In the genomic region with DNA sequence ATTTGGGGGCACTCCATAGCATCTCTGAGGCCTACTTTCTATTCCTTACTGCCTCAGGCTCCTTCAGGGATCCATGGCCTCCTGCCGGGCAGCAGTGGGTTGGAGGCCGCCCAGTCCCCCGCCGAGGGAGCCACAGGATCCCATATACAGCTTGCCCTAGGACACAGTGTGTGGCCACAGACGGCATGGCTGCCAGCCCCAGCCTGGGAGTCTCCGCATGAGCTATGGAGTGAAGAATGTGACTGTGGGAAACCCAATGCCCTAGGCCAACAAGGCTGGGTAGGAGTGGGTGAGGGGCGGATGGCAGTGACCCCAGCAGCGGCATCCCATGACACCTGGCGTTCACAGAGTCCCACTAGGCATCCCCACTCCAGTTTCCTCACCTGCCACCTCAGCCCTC, we compare ENCODE assay signal across 17 mouse cellular contexts.
DNase-seq lines count a peak whose midpoint lies in the region; ATAC-seq and TF ChIP-seq lines count a peak whose summit lies in the region.
"Had no signal": no experiment of that assay in that cellular context is flagged by ENCODE, and none has a peak within 500 bp of the region (broad histone marks: within the 10 kb centered on the region; RNA-seq: fewer than 3 reads in every experiment).

No protein-coding gene starts in this region.

- H3K27me3 ChIP-seq in hindbrain, embryonic 10.5 days (ENCODE audit: insufficient read depth, poor library complexity, severe bottlenecking), result no peaks in the 10 kb centered on the region
- no peaks in the 10 kb centered on the region for H3K27me3 ChIP-seq in hindbrain, embryonic 13.5 days
- no peaks in the 10 kb centered on the region for H3K27me3 ChIP-seq in Patski
- H3K27me3 ChIP-seq: hindbrain, embryonic 15.5 days had no signal

- POLR2A ChIA-PET in Patski (lab: Charles Lee), result interaction anchor here (0.7 to 1.0 kb wide), 2 partner anchors 13 to 187 kb away, joined by 4 read pairs; no protein-coding TSS in a partner anchor

- no peak for TF ChIP-seq CTCF in Patski (IDR thresholded peaks at IDR 0.05)

- peak; percentile 62 for DNase-seq in gastrocnemius, adult 18-20 months (ENCODE audit: low spot score)
- DNase-seq in gastrocnemius, postnatal 4 days (ENCODE audit: low spot score in 2 of 2), result no peak
- no peak for DNase-seq in hindbrain, embryonic 10.5 days (ENCODE audit: low spot score)
- no peak for DNase-seq in Patski (ENCODE audit: low read depth, low spot score)
- DNase-seq in layer of hippocampus, adult 11-12 months (ENCODE audit: low spot score), result no peak
- DNase-seq in testis, postnatal 10 days (ENCODE audit: low spot score), result no peak
- DNase-seq: adrenal gland, postnatal 10 days; cerebellum, adult 11-12 months; cerebellum, adult 9-10 months; cerebellum, postnatal 25 days; heart, adult 18-20 months; heart, postnatal 10 days had no signal

- H3K4me3 ChIP-seq in hindbrain, embryonic 10.5 days, result no peak overlapping the region
- H3K4me3 ChIP-seq in hindbrain, embryonic 13.5 days, result no peak overlapping the region
- H3K4me3 ChIP-seq: heart, embryonic 10.5 days; hindbrain, embryonic 15.5 days had no signal

- no peaks in the 10 kb centered on the region for H3K36me3 ChIP-seq in hindbrain, embryonic 10.5 days
- no peaks in the 10 kb centered on the region for H3K36me3 ChIP-seq in hindbrain, embryonic 13.5 days
- H3K36me3 ChIP-seq: hindbrain, embryonic 15.5 days had no signal

- peak overlapping the region; percentile 29; the same call in 1 of the 2 replicates for H3K27ac ChIP-seq in hindbrain, embryonic 10.5 days
- H3K27ac ChIP-seq in hindbrain, embryonic 13.5 days, result no peak overlapping the region
- H3K27ac ChIP-seq: heart, embryonic 10.5 days; hindbrain, embryonic 15.5 days had no signal

- no peak for ATAC-seq in hindbrain, embryonic 13.5 days (ENCODE audit: low FRiP score)
- ATAC-seq in Patski, result peak; percentile 36
- ATAC-seq: forebrain, embryonic 14.5 days; intestine, postnatal 0 days had no signal

- peaks cover 6% of the 10 kb centered on the region for H3K4me1 ChIP-seq in hindbrain, embryonic 10.5 days (replicated peaks)
- no peaks in the 10 kb centered on the region for H3K4me1 ChIP-seq in hindbrain, embryonic 13.5 days (replicated peaks)
- H3K4me1 ChIP-seq: hindbrain, embryonic 15.5 days had no signal

- in situ Hi-C loops in Patski (cut with MboI; ENCODE audit: low pct_unique_long_range_greater_than_20kb), result no loop called here

- H3K9ac ChIP-seq in hindbrain, embryonic 13.5 days, result no peak overlapping the region
- H3K9ac ChIP-seq: hindbrain, embryonic 15.5 days had no signal

- H3K4me2 ChIP-seq in hindbrain, embryonic 13.5 days, result no peak overlapping the region
- H3K4me2 ChIP-seq: hindbrain, embryonic 15.5 days had no signal

- H3K9me3 ChIP-seq in hindbrain, embryonic 10.5 days, result no peaks in the 10 kb centered on the region
- H3K9me3 ChIP-seq in hindbrain, embryonic 13.5 days, result no peaks in the 10 kb centered on the region
- H3K9me3 ChIP-seq: heart, embryonic 10.5 days; hindbrain, embryonic 15.5 days had no signal

- 81% methylated on average over 9 of the region's 9 CpGs for WGBS in hindbrain, embryonic 10.5 days
- WGBS in hindbrain, embryonic 13.5 days, result 83% methylated on average over 9 of the region's 9 CpGs

- CTCF ChIA-PET in Patski (lab: Charles Lee), result interaction anchor here (1.2 kb wide), 1 partner anchor 11 kb away, joined by 3 read pairs; no protein-coding TSS in a partner anchor
